Mouse (Mus musculus): ENCODE data around the gene Asrgl1. TPM values are rescaled to one million over a fixed set of nuclear protein-coding genes. Genes with fewer than 3 reads are reported as not detected.
"Not testable (repeated sequence)": the region's sequence is repeated elsewhere in the genome, so short reads cannot be mapped to it uniquely, and the experiment has no call there.

Asrgl1 gene
- 10.7 and 11.7 TPM in 2 replicates for polyA plus RNA-seq (2014; fragmentation: Nextera tagmentation; extraction: Ambion mirVana)

DNA sequence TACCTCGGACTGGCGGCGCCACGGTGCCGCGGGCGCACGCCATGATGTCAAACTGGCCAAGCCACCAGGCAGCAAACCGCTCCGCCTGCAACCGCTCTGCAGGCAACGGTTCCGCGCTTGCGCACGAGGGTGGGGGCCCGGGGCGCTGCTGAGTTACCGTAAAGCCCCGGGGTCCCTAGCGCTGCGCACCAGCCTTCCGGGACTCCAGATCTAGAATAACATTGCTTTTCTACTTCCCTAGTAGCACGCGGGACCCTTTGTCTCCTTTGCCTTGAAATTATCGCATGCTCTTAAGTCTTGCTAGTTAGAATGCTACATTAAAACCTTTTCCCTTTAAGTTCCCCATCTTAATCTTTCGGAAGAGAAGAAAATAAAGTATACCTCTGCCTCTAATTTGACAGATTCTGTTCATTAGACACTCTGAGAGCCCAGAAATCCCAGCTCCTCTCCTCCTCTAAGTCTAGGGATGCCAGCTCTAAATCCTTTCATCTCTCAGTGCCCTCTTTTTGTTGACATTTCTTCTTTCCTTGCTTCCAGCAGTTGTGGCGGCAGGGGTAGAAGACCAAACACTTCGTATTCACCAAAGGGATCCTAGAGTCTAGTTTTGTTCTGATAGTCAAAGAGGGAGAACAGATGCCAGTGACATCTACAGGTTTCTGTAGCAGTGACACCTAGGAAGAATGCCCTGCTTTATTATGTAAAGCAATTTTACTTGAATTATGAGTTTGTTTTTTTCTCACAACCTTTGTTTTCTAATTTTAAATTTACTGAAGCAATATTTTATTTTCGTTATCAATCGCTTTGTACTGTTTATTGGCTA is at the start of gene Asrgl1:
Asrgl1 (minus strand) TSS at position 125 of the 820 bp plus-strand sequence.
- 11% methylated on average over 31 of the region's 31 CpGs for WGBS
- no peak within 1 kb of the TSS for H3K27ac ChIP-seq (ENCODE audit: low read depth)
- peaks cover 6% of the 10 kb centered on the region; the same call in 1 of the 2 replicates for H3K4me1 ChIP-seq (replicated peaks; ENCODE audit: control insufficient read depth, insufficient read depth, low read length)
- peak; percentile 95 for ATAC-seq (replicated peaks; ENCODE audit: low FRiP score, low TSS enrichment, low read depth)
- DNase-seq (ENCODE audit: low spot score): peak; percentile 90
- H3K9ac ChIP-seq (ENCODE audit: low read length): peak within 1 kb of the TSS; percentile 65
- H3K4me3 ChIP-seq (ENCODE audit: low read depth, low read length): peak within 1 kb of the TSS; percentile 79
- no peaks in the 10 kb centered on the region for H3K27me3 ChIP-seq (replicated peaks; ENCODE audit: control insufficient read depth, insufficient read depth, low read length)
- no peaks in the 10 kb centered on the region for H3K9me3 ChIP-seq (ENCODE audit: control insufficient read depth, low read length)
- peak within 1 kb of the TSS; percentile 99 for H3K4me2 ChIP-seq (ENCODE audit: low read length)
- no peaks in the 10 kb centered on the region for H3K36me3 ChIP-seq (ENCODE audit: control insufficient read depth, insufficient read depth, low read length)

DNA sequence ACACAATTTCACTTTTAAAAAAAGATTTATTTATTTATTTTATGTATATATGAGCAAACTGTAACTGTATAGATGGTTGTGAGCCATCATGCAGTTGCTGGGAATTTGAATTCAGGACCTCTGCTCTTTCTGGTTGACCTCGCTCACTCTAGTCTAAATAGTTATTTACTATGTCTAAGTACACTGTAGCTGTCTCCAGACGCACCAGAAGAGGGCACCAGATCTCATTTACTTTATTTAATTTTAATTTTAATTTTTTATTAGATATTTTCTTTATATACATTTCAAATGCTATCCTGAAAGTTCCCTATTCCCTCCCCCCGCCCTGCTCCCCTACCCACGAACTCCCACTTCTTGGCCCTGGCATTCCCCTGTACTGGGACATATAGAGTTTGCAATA is 10.8 kb upstream of the Asrgl1 start:
- Histone ChIP-seq H3K9ac (ENCODE audit: low read length) (no peak overlapping the region), H3K36me3 (ENCODE audit: control insufficient read depth, insufficient read depth, low read length) (no peaks in the 10 kb centered on the region), H3K9me3 (ENCODE audit: control insufficient read depth, low read length) (no peaks in the 10 kb centered on the region), H3K27ac (ENCODE audit: low read depth) (no peak overlapping the region), H3K4me1 (replicated peaks; ENCODE audit: control insufficient read depth, insufficient read depth, low read length) (no peaks in the 10 kb centered on the region), H3K4me3 (ENCODE audit: low read depth, low read length) (no peak overlapping the region), H3K4me2 (ENCODE audit: low read length) (no peak overlapping the region), H3K27me3 (replicated peaks; ENCODE audit: control insufficient read depth, insufficient read depth, low read length) (no peaks in the 10 kb centered on the region)
- 70% methylated on average over 4 of the region's 4 CpGs for WGBS
- ATAC-seq (replicated peaks; ENCODE audit: low FRiP score, low TSS enrichment, low read depth) (no peak), DNase-seq (ENCODE audit: low spot score) (no peak)

DNA sequence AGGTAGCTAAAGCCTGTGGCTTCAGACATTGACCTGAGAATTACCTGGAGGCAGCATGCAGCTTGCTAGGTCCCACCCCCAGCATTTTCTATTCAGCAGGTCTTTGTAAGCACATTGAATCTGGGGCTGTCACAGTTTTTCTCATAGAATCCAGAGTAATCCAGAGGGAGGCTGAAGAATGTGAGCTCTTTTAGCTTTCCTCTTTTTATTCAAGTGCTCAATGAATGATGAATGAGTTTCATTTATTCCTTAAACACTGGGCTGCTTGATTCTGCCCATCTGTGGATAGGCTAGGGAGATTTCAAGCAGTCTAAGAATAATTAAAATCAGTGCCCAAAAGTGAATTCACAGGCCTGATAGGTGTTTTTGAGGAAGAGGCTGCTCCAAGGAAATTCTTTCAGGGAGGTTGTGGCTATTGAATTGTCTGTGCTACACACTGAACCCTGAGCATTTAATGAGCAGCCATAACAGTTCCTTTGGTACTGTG is 8.2 kb upstream of the Asrgl1 start:
- Histone ChIP-seq H3K4me1 (replicated peaks; ENCODE audit: control insufficient read depth, insufficient read depth, low read length) (no peaks in the 10 kb centered on the region), H3K4me2 (ENCODE audit: low read length) (no peak overlapping the region), H3K27me3 (replicated peaks; ENCODE audit: control insufficient read depth, insufficient read depth, low read length) (no peaks in the 10 kb centered on the region), H3K9me3 (ENCODE audit: control insufficient read depth, low read length) (no peaks in the 10 kb centered on the region), H3K27ac (ENCODE audit: low read depth) (no peak overlapping the region), H3K9ac (ENCODE audit: low read length) (no peak overlapping the region), H3K36me3 (ENCODE audit: control insufficient read depth, insufficient read depth, low read length) (no peaks in the 10 kb centered on the region), H3K4me3 (ENCODE audit: low read depth, low read length) (no peak overlapping the region)
- DNase-seq (ENCODE audit: low spot score) (no peak), ATAC-seq (replicated peaks; ENCODE audit: low FRiP score, low TSS enrichment, low read depth) (no peak)

DNA sequence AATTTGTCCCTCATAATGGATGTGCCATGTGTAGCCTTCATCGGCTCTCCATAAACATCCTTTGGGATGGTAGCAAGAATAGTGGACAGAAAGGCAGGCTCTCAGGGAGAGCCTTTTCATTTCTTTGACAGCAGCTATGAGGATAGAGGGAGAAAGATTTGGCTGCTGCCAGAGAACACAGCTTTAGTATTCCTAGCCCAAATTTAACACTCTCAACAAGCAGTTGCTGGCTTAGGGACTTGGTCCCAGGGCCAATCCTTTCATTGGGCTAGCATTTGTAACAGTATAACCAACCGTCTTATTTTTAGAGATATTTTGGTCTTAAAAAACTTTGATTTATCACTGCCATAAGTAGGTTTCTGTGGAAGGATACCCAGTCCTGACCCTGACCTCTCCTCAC is 7.8 kb upstream of the Asrgl1 start:
- Histone ChIP-seq H3K9me3 (ENCODE audit: control insufficient read depth, low read length) (no peaks in the 10 kb centered on the region), H3K4me1 (replicated peaks; ENCODE audit: control insufficient read depth, insufficient read depth, low read length) (no peaks in the 10 kb centered on the region), H3K9ac (ENCODE audit: low read length) (no peak overlapping the region), H3K4me2 (ENCODE audit: low read length) (no peak overlapping the region), H3K27me3 (replicated peaks; ENCODE audit: control insufficient read depth, insufficient read depth, low read length) (no peaks in the 10 kb centered on the region), H3K27ac (ENCODE audit: low read depth) (no peak overlapping the region), H3K4me3 (ENCODE audit: low read depth, low read length) (no peak overlapping the region), H3K36me3 (ENCODE audit: control insufficient read depth, insufficient read depth, low read length) (no peaks in the 10 kb centered on the region)
- ATAC-seq (replicated peaks; ENCODE audit: low FRiP score, low TSS enrichment, low read depth): no peak
- WGBS: 72% methylated on average over 2 of the region's 2 CpGs
- no peak for DNase-seq (ENCODE audit: low spot score)

DNA sequence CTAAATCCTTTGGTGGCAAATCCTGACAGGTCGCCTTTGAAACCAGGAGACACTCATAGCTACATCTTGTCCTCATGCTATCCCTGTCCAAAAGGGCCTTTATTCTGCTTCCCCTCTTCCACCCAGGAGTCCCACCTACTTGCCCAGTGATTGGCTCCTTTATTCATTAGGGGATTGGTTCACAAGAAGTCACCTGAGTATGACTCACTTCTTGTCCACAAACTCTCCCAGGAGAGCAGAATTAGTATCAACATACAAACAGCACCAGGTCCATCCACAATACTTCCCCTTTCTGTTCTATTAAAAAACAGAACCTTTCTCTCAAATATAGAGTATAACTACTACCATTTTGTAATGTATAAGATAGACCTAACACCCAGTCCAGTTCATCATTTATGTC is 4.9 kb upstream of the Asrgl1 start:
- WGBS: 62% methylated on average over 1 of the region's 1 CpGs
- not testable (repeated sequence) for H3K9me3 ChIP-seq (ENCODE audit: control insufficient read depth, low read length); DNase-seq (ENCODE audit: low spot score); H3K27ac ChIP-seq (ENCODE audit: low read depth); ATAC-seq (replicated peaks; ENCODE audit: low FRiP score, low TSS enrichment, low read depth); H3K9ac ChIP-seq (ENCODE audit: low read length); H3K4me1 ChIP-seq (replicated peaks; ENCODE audit: control insufficient read depth, insufficient read depth, low read length); H3K36me3 ChIP-seq (ENCODE audit: control insufficient read depth, insufficient read depth, low read length); H3K27me3 ChIP-seq (replicated peaks; ENCODE audit: control insufficient read depth, insufficient read depth, low read length); H3K4me2 ChIP-seq (ENCODE audit: low read length); H3K4me3 ChIP-seq (ENCODE audit: low read depth, low read length)

DNA sequence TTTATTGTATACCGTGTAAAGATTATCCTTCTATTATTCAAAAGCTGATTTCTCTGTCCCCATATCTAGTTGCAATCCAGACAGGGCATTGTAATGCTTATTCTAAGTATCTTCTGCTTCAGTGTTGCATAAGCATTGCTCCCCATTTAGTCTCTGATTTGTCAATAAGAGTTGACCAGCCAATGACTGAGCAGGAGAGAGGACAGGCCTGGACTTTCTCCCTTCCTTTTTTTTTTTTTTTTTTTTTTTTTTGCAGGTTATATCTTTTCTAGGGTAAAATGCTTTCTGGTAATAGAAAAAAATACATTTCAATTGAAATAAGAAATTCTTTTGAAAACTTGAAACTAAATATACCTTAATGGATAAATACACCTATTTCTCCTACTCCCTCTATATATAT is 1.7 kb upstream of the Asrgl1 start:
- ATAC-seq (replicated peaks; ENCODE audit: low FRiP score, low TSS enrichment, low read depth): no peak
- no peak for DNase-seq (ENCODE audit: low spot score)

DNA sequence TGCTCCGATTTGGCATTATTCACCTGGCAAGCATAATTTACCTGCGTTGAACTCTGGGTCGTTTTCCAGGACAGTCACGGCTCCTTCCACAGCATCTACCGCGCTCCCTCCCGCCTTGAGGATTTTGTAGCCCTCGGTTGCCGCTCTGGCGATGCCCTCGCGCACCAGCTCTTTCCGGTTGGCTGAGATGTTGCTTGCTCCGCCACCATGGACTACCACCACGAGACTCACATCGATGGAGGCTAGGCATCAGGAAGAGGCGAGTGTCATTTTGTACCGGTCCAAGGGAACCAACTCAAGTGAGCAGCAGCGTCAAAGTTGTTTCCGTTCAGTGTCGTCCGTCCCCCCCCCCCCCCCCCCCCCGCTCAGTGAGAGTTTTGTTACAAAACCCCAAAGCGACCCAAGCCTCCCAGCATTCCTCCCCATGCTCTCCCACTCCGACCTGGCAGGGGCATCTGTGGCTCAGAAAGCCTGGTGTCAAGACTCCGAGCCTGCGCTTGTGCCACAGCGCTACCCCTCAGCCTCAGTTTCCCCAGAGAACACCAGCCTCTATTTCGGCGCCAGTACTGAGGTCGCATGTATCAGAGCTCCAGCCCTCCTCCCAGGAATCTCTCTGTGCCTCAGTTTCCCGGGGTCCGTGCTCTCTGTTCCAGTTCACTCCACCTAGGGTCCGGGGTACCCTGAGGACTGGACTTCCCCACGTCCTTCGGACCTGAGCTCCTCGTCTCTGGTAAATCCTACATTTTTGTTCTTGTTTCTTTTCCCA is 507 bp downstream of the Asrgl1 start:
- DNase-seq (ENCODE audit: low spot score) (peak; percentile 68), ATAC-seq (replicated peaks; ENCODE audit: low FRiP score, low TSS enrichment, low read depth) (peak; percentile 72)
- WGBS: 2% methylated on average over 32 of the region's 37 CpGs
- H3K4me1 ChIP-seq (replicated peaks; ENCODE audit: control insufficient read depth, insufficient read depth, low read length): peaks cover 6% of the 10 kb centered on the region; the same call in 1 of the 2 replicates
- peak overlapping the region; percentile 65 for H3K9ac ChIP-seq (ENCODE audit: low read length)
- H3K4me2 ChIP-seq (ENCODE audit: low read length): peak overlapping the region; percentile 99
- H3K4me3 ChIP-seq (ENCODE audit: low read depth, low read length): peak overlapping the region; percentile 79
- no peaks in the 10 kb centered on the region for H3K27me3 ChIP-seq (replicated peaks; ENCODE audit: control insufficient read depth, insufficient read depth, low read length)
- H3K27ac ChIP-seq (ENCODE audit: low read depth): no peak overlapping the region
- no peaks in the 10 kb centered on the region for H3K9me3 ChIP-seq (ENCODE audit: control insufficient read depth, low read length)
- H3K36me3 ChIP-seq (ENCODE audit: control insufficient read depth, insufficient read depth, low read length): no peaks in the 10 kb centered on the region

More for the DNA sequence above, 1.7 kb upstream of the Asrgl1 start:
- 91% methylated on average over 1 of the region's 1 CpGs for WGBS
- no peak overlapping the region for H3K4me2 ChIP-seq (ENCODE audit: low read length)
- H3K27ac ChIP-seq (ENCODE audit: low read depth): no peak overlapping the region
- H3K9ac ChIP-seq (ENCODE audit: low read length): no peak overlapping the region
- H3K4me1 ChIP-seq (replicated peaks; ENCODE audit: control insufficient read depth, insufficient read depth, low read length): peaks cover 6% of the 10 kb centered on the region; the same call in 1 of the 2 replicates
- H3K36me3 ChIP-seq (ENCODE audit: control insufficient read depth, insufficient read depth, low read length): no peaks in the 10 kb centered on the region
- H3K27me3 ChIP-seq (replicated peaks; ENCODE audit: control insufficient read depth, insufficient read depth, low read length): no peaks in the 10 kb centered on the region
- H3K4me3 ChIP-seq (ENCODE audit: low read depth, low read length): no peak overlapping the region
- no peaks in the 10 kb centered on the region for H3K9me3 ChIP-seq (ENCODE audit: control insufficient read depth, low read length)

DNA sequence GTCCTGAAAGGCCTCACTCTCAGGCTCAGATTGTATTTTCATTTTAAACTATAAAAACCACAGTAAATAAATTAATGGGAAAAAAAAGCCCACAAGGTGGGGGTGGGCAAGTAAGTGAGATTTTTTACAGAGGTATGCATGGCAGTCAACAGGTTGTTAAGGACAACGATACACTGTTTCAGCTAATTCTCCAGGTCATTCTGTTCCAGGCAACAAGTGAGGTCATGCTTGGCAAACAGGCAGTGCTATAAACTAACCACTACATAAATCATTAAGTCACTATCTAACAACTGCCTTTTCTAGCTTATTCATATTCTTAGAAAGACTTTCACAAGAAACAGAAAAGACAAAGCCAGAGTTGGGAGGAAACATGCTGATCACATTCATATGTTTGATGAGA is 5.4 kb downstream of the Asrgl1 start:
- H3K27ac ChIP-seq (ENCODE audit: low read depth): no peak overlapping the region
- 39% methylated on average over 1 of the region's 1 CpGs for WGBS
- ATAC-seq (replicated peaks; ENCODE audit: low FRiP score, low TSS enrichment, low read depth): no peak

More for the DNA sequence above, 5.4 kb downstream of the Asrgl1 start:
- Histone ChIP-seq H3K9me3 (ENCODE audit: control insufficient read depth, low read length) (no peaks in the 10 kb centered on the region), H3K36me3 (ENCODE audit: control insufficient read depth, insufficient read depth, low read length) (no peaks in the 10 kb centered on the region), H3K4me1 (replicated peaks; ENCODE audit: control insufficient read depth, insufficient read depth, low read length) (peaks cover 6% of the 10 kb centered on the region; the same call in 1 of the 2 replicates), H3K4me3 (ENCODE audit: low read depth, low read length) (no peak overlapping the region), H3K9ac (ENCODE audit: low read length) (no peak overlapping the region), H3K4me2 (ENCODE audit: low read length) (no peak overlapping the region), H3K27me3 (replicated peaks; ENCODE audit: control insufficient read depth, insufficient read depth, low read length) (no peaks in the 10 kb centered on the region)
- no peak for DNase-seq (ENCODE audit: low spot score)

Data from intestine, embryonic 14.5 days (tissue).